Mouse (Mus musculus) cerebellum, postnatal 4 days (tissue): Measurements from ENCODE around the gene Gm10491.

Source experiments
- DNase-seq, 2 experiments: peaks; one replicate each; pipeline ENCODE4 v3.0.0; 2022; ENCODE audit warnings: low spot score in 2 of 2, mixed read lengths in 1 of 2

Gm10491 gene

DNA sequence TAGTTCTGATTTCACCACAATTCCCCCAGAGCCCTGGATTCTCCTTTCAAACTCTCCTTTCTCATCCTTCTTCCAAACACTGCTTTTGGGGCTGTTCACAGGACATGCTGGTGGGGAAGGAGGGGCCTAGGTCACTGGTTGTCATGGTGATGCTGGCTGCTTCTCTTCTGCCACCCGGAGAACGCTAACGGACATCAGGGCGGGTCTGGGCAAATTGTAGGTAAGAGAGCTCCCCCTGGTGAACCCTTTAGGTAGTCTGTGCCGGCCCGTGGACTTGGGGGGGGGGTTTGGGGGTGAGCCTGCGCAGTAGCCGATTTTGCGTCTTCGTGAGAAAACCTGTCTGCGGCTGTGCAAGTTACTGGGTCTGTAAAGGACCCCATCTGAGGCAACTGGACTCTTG, 27.8 kb downstream of the Gm10491 start:
- DNase-seq: peak in 1 of 2 experiments; percentile 57

DNA sequence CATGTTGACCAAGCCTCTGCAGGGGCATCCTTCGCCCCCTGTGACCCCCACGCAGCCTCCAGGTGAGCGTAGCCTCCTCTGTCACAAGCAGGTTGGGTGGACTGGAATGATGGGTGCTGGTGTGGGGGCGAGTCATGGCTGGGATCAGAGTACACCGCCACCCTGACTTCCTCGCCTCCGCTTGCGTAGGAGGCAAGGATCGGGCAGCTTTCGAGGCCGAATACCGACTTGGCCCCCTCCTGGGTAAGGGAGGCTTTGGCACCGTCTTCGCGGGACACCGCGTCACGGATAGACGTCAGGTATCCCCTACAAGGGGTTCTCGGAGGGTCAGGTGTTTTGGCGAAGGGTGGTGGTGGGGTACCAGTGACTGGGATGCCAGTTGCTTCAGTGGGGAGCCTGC, 29.1 kb downstream of the Gm10491 start:
- DNase-seq: peak in 1 of 2 experiments; percentile 12

DNA sequence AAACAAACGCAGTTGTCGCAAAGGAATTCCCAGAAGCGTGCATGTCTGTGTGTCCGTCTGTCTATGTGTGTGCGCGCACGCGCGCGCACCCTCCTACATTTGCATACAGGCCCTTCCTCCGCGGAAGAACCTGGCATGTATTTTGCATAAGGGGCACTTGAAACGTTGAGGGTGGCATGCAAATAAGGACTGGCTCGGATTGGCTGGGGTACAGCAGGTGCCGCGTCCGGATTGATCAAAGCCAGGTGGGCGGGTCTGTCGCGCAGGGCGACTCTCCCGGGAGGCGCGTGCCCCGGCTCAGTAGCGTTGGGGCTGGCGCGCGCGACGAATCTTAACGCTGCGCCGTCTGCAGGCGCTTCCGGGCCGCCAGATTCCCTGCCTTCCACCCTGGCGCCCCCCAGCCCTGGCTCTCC, 29.6 kb downstream of the Gm10491 start, which contains the start of gene Pim2:
Pim2 (plus strand) TSS at position 256 of the 413 bp plus-strand sequence.
- peak; percentile 44 to 72 for DNase-seq

GRCm38 (mm10) chrX:7869826-7870225, 37.8 kb downstream of the Gm10491 start:
- no peak for DNase-seq

GRCm38 (mm10) chrX:7868506-7868905, 39.1 kb downstream of the Gm10491 start:
- no peak for DNase-seq

- no peak for DNase-seq
Observed at GRCm38 (mm10) chrX:7867141-7867540, 40.5 kb downstream of the Gm10491 start.

DNA sequence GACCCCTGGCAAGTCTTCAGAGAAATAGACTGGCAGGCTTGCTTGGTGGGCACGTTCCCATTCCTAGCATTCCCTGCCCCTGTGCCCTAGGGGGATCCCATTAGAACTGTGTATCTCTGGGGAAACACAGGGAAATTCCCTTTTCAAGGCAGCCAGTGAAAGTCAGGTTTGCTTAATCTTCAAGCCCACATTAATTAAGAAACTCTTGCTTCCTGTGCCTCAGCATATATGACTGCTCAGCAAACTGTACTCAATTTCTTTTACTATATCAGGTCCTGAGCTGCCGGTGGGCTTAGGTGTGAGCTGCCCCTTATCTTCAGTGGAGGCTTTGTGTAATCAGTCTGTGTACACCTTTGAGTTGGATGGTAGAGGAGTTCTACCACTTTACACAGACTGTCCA, 41.8 kb downstream of the Gm10491 start:
- DNase-seq: no peak

DNA sequence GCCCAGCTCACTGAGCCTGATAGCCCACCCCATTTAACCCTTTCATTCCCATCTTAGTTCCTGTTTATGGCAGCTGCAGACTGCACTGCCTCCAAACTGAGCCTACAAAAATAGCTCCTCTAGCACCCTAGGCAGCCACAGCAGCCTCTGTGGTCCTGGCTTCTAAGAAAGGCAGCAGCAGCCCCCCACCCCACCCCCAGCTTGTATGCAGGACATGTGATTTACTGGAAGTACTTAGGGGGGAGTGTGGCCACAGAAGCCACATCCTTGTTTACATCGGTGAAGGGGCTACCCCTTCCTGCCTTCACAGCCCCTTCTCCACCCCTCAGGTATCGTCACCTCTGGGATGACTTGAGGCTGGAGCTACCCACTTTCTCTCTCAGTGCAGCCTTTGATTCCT, 42.3 kb downstream of the Gm10491 start:
- no peak for DNase-seq

GRCm38 (mm10) chrX:7864551-7864950, 43.1 kb downstream of the Gm10491 start:
- no peak for DNase-seq

DNA sequence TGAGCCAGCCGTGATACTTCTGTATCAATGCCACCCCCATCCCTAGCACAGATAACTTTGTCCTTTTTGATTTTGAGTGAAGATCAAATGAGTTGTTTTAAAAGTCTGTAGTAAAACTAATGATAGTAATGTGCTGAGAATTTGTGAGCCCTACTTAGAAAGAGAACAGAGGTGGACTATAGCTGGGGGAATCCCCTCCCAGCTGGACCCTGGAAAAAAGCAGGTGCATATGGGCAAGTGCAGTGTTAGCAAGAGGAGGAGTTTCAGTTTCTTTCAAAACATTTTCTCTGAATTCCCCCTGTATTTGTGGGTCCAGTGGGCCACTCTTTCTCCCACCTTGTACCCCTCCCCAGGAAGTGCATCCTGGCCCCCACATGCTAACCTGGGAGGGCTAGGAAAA, 44.5 kb downstream of the Gm10491 start:
- no peak for DNase-seq

DNA sequence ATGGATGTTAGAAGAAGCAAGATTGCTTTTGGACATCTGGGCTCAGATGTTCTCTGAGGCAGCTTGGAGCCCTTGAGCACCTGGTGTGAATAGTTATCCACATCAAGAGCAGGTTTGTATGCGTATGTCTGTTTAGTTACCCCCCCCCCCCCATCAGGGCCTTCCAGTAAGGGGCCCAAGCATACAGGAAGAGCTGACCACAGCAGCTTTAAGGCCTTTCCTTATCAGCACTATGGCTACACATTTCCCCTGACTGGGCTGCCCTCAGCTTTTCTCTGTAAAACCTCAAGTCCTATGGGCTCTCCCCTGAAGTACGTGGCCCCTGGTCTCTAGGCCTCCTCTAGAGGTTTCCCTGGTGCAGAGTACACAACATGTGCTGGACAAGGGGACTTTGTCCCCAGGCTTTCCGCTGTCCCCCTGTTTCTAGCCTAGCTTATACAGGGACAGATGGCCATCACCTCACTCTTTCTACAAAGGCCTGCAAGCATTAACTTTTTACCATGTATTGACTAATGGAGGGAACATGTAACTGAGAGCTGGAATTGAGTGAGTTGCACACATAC, 48.4 kb downstream of the Gm10491 start:
- no peak for DNase-seq
